Mouse (Mus musculus) limb, embryonic 14.5 days (tissue): ENCODE measurements around the gene Gak. TPM values are rescaled to one million over a fixed set of nuclear protein-coding genes. Genes with fewer than 3 reads are reported as not detected.

ENCODE experiments used
- ATAC-seq: fragments of 200-750 bp; cut with Nextera tagmentation; 2 replicates; pipeline ENCODE4 v1.8.0; 2017; ENCODE audit warnings: low read depth, moderate number of reproducible peaks, moderate TSS enrichment; ENCODE audit not compliant: low FRiP score
- DNase-seq: peaks from one replicate; pipeline ENCODE4 v3.0.0-alpha.2; 2015; ENCODE audit warnings: low spot score
- H3K27ac ChIP-seq: fragments of 300-500 bp; sonication (generic); replicated peaks from 2 replicates; pipeline ENCODE4 v1.5.1; 2014; ENCODE audit warnings: low read depth, mild to moderate bottlenecking, low read length, moderate library complexity, mixed read lengths
- H3K27me3 ChIP-seq: fragments of 300-500 bp; sonication (generic); 2 replicates; pipeline ENCODE4 v1.6.1; 2014; ENCODE audit warnings: low read length, mixed read lengths; ENCODE audit not compliant: control insufficient read depth, insufficient read depth
- H3K36me3 ChIP-seq: fragments of 300-500 bp; sonication (generic); 2 replicates; pipeline ENCODE4 v1.6.1; 2014; ENCODE audit warnings: mild to moderate bottlenecking, low read length, moderate library complexity, mixed read lengths; ENCODE audit not compliant: control insufficient read depth, insufficient read depth
- H3K4me1 ChIP-seq: fragments of 300-500 bp; sonication (generic); 2 replicates; pipeline ENCODE4 v1.6.1; 2014; ENCODE audit warnings: antibody characterized with exemption, low read length, mixed read lengths; ENCODE audit not compliant: control insufficient read depth, insufficient read depth
- H3K4me2 ChIP-seq: fragments of 300-500 bp; sonication (generic); replicated peaks from 2 replicates; pipeline ENCODE4 v1.6.1; 2014; ENCODE audit warnings: low read depth, mild to moderate bottlenecking, low read length, moderate library complexity; ENCODE audit not compliant: severe bottlenecking
- H3K4me3 ChIP-seq: fragments of 300-500 bp; sonication (generic); replicated peaks from 2 replicates; pipeline ENCODE4 v1.5.1; 2014; ENCODE audit warnings: low read length
- H3K9ac ChIP-seq: fragments of 300-500 bp; sonication (generic); 2 replicates; pipeline ENCODE4 v1.6.1; 2014; ENCODE audit warnings: mild to moderate bottlenecking, low read depth, low read length, moderate library complexity; ENCODE audit not compliant: severe bottlenecking
- H3K9me3 ChIP-seq: fragments of 300-500 bp; sonication (generic); 2 replicates; pipeline ENCODE4 v1.6.1; 2016; ENCODE audit warnings: low read length; ENCODE audit not compliant: control insufficient read depth
- POLR2A ChIP-seq: fragments of 200-500 bp; IDR thresholded peaks from 2 replicates; pipeline ENCODE4 v1.8.0; 2012; ENCODE audit warnings: inconsistent platforms, mild to moderate bottlenecking, moderate library complexity, borderline replicate concordance; ENCODE audit not compliant: insufficient read depth, insufficient read length; ENCODE audit errors: extremely low read depth
- WGBS: fragments of 180-500 bp; shearing (Covaris S2); extraction: QIAGEN DNeasy Blood & Tissue Kit; methylation state at CpG from one replicate; pipeline ENCODE4 v1.1.7; 2014; 5-methylcytosine and 5-hydroxymethylcytosine counted together
- polyA plus RNA-seq, 2 experiments: library from polyadenylated mRNA; depleted of rRNA in 1 of 2; stranded (reverse) in 1 of 2; unstranded in 1 of 2; fragments of >200 nt; fragmentation: Nextera tagmentation in 1 of 2; extraction: Ambion mirVana in 1 of 2; gene quantifications; 2 replicates each; pipeline versions ENCODE4 v1.2.1 to v1.2.3; 2012 to 2014

Gak gene
- polyA plus RNA-seq, 2 experiments: 46.0 to 55.6 TPM

DNA sequence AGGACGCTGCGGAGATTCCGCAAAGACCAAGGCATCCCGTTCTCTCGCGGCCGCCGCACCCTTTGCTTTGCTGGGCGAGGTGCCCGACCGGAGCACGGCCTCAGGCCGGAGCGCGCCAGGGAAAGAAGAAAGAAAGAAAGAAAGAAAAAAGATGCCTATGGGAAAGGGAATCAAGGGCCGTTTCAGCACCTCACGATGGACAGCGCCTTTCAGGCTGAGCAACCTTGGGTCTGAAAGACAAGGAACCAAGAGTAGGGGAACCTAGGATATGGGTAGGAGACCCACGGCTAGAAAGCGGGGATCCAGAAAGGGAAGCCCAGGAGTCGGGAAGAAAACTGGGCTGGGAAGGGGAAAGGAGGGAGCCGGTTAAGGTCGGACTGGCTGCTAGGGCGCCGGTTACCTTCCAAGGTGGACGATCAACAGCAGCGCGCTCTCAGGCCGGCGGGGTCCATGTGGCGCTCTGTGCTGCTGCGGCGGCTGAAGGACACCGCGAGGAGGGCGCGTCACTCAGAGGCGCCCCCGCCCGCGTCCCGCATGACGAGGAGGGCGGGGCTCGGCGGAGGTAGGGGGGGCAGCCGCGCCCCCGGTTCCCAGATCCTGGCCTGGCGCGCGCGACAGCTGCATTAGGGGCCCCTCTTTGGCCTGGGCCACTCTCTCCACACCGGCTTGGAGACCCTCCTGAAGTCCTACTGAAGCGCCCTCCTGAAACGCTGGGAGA lies 79.9 kb downstream of the Gak start, which contains the start of gene Cplx1:
TSS of gene Cplx1 (minus strand) at position 536 of the 718 bp plus-strand sequence.
- ATAC-seq: peak; percentile 71
- Histone ChIP-seq H3K27me3 (peaks cover 25% of the 10 kb centered on the region), H3K4me1 (peaks cover 6% of the 10 kb centered on the region; the same call in 1 of the 2 replicates), H3K27ac (no peak within 1 kb of the TSS), H3K4me2 (peak within 1 kb of the TSS; percentile 56), H3K4me3 (peak within 1 kb of the TSS; percentile 31), H3K9ac (no peak within 1 kb of the TSS), H3K36me3 (no peaks in the 10 kb centered on the region), H3K9me3 (no peaks in the 10 kb centered on the region)
- under 1% methylated on average over 54 of the region's 56 CpGs for WGBS
- peak; percentile 84 for DNase-seq
- TF ChIP-seq POLR2A: no peak

DNA sequence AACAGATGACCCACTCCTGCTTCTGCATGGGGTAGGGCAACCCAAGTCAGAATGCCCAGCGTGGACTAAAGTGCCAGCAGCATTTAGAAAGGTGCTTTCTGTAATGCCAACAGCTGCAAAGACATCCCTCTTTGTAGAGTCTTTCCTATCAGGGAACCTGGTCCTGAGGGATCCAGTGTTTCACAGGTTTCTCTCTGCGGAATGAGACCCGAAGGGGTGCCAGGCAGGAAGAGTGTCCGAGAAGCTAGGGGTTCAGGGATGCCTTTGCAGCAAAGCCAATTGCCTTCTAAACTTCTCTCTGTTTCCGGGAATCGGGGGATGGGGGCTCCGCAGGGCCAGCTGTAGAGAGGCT lies 80.4 kb downstream of the Gak start:
- H3K4me3 ChIP-seq: no peak overlapping the region
- ATAC-seq: no peak

DNA sequence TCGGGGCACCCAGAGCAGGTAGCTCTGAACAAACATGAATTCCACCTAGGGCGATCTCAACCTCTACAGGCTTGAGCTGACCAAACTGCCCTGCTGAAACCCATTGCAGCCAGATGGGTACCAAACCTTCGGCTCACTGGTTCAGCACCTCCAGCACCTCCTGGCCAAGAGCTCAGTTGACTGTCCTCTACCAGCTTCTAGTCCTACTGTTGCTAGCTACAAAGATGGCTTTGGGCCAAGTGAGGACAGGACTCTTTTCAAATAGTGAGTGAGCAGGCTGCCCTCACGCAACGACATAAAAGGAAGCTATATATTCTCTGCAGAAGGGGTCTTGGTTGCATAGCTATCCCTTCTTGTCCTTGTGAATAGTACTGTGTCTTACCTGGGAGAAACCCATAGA lies 81.9 kb downstream of the Gak start:
- peaks cover 25% of the 10 kb centered on the region for H3K27me3 ChIP-seq
- WGBS: 89% methylated on average over 5 of the region's 5 CpGs
- no peak for ATAC-seq

More for the DNA sequence above, 80.4 kb downstream of the Gak start:
- Histone ChIP-seq H3K4me2 (peak overlapping the region; percentile 56; the same call in 1 of the 2 replicates), H3K9ac (no peak overlapping the region), H3K4me1 (peaks cover 6% of the 10 kb centered on the region; the same call in 1 of the 2 replicates), H3K27ac (no peak overlapping the region), H3K27me3 (peaks cover 25% of the 10 kb centered on the region), H3K36me3 (no peaks in the 10 kb centered on the region), H3K9me3 (no peaks in the 10 kb centered on the region)
- DNase-seq: no peak
- WGBS: 23% methylated on average over 7 of the region's 7 CpGs
- TF ChIP-seq POLR2A: no peak

DNA sequence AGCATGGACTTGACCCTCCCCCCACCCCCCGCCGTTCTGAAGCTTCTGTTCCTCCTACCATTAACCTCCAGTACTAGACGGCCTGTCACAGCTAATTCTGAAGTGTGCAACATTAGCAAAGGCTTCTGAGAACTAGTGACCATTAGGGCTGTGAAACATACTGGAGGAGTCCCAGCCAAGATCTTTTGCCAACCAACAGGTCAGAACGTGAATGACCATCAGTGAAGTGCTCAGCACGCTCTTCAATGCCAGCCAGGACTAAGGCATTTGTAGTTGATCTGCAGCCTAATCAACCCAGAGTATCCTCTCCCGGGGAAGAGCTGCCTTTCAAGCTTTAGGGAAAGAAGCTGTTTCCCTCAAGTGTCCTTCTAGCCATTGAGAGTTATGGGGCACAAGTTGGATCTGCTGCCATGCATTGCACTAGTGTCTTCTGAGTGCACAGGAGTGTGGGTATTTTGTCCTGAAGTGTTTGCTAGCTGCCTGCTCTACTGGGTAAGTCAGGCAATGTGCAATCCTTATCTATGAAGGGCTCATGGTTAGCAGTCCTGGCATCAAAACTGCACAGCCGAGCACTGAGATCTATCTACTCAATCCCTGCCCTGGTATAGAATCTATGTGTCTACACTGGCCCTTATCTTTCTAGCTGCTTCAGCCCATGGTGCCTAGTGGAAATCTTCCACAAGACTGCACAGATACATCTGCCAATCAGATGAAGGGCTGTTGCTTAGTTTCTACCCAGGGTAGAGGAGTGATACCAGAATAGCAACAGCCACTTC lies 85.9 kb downstream of the Gak start:
- TF ChIP-seq POLR2A: no peak
- ATAC-seq: no peak
- H3K4me3 ChIP-seq: no peak overlapping the region

More for the DNA sequence above, 81.9 kb downstream of the Gak start:
- Histone ChIP-seq H3K9me3 (no peaks in the 10 kb centered on the region), H3K4me2 (no peak overlapping the region), H3K36me3 (no peaks in the 10 kb centered on the region), H3K4me1 (peaks cover 6% of the 10 kb centered on the region; the same call in 1 of the 2 replicates), H3K27ac (no peak overlapping the region), H3K4me3 (no peak overlapping the region), H3K9ac (no peak overlapping the region)
- no peak for TF ChIP-seq POLR2A
- no peak for DNase-seq

DNA sequence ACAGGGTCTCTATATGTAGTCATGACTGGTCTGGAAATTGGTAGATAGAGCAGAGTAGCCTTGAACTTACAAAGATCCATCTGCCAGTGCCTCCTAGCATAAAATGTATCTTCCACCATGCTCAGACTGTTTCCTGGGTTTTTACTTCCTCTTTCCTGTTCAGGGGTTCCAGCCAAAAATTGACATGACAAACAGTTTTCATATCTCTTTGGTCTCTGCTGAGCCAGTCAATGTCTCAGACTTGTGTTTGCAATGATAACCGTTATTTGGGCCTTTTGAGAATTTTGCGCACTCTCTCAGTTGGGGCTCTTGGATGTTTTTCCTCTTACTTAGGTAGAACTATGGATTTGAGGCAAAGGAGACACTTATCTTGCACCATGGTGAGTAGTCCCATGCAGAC lies 95.4 kb downstream of the Gak start:
- 100% methylated on average over 2 of the region's 2 CpGs for WGBS
- no peak for DNase-seq
- no peak overlapping the region for H3K4me3 ChIP-seq

More for the DNA sequence above, 85.9 kb downstream of the Gak start:
- Histone ChIP-seq H3K9ac (no peak overlapping the region), H3K4me2 (no peak overlapping the region), H3K4me1 (no peaks in the 10 kb centered on the region), H3K9me3 (no peaks in the 10 kb centered on the region), H3K27me3 (no peaks in the 10 kb centered on the region), H3K27ac (no peak overlapping the region), H3K36me3 (no peaks in the 10 kb centered on the region)
- no peak for DNase-seq
- 69% methylated on average over 7 of the region's 7 CpGs for WGBS

More for the DNA sequence above, 95.4 kb downstream of the Gak start:
- no peak for ATAC-seq
- H3K4me1 ChIP-seq: no peaks in the 10 kb centered on the region
- H3K9me3 ChIP-seq: peaks cover 10% of the 10 kb centered on the region; the same call in 1 of the 2 replicates
- H3K36me3 ChIP-seq: no peaks in the 10 kb centered on the region
- H3K27ac ChIP-seq: no peak overlapping the region
- no peak overlapping the region for H3K9ac ChIP-seq
- no peak overlapping the region for H3K4me2 ChIP-seq
- no peak for TF ChIP-seq POLR2A
- H3K27me3 ChIP-seq: no peaks in the 10 kb centered on the region
